Comparison of ENCODE assay signal across 7 mouse cellular contexts in genomic region chr7:137438179-137438550, GRCm38 (mm10). TPM values are rescaled to one million over a fixed set of nuclear protein-coding genes. Genes with fewer than 3 reads are reported as not detected.
DNase-seq lines count a peak whose midpoint lies in the region; ATAC-seq and TF ChIP-seq lines count a peak whose summit lies in the region.

No protein-coding gene starts in this region.

- ATAC-seq in heart, embryonic 14.5 days (ENCODE audit: insufficient number of reproducible peaks, insufficient read depth, low FRiP score, low read depth): no peak

- H3K4me2 ChIP-seq in heart, embryonic 14.5 days (ENCODE audit: low read length): peak overlapping the region; percentile 86
- peak overlapping the region; percentile 90 for H3K4me2 ChIP-seq in myocyte (ENCODE audit: low read depth)

- H3K36me3 ChIP-seq in testis, adult 2 months (ENCODE audit: control insufficient read depth, insufficient read depth, low read length): no peaks in the 10 kb centered on the region
- no peaks in the 10 kb centered on the region for H3K36me3 ChIP-seq in heart, embryonic 14.5 days (ENCODE audit: control insufficient read depth, insufficient read depth, low read length)
- H3K36me3 ChIP-seq in myocyte (ENCODE audit: control insufficient read depth, insufficient read depth): peaks cover 3% of the 10 kb centered on the region

- peak overlapping the region; percentile 96 for H3K9ac ChIP-seq in heart, embryonic 14.5 days (ENCODE audit: low read length)

- H3K4me1 ChIP-seq in testis, adult 2 months (ENCODE audit: control insufficient read depth, insufficient read depth, low read length): peaks cover 9% of the 10 kb centered on the region
- peaks cover 3 to 13% of the 10 kb centered on the region in 2 experiments for H3K4me1 ChIP-seq in heart, embryonic 14.5 days (ENCODE audit: control insufficient read depth in 2 of 2, insufficient read depth in 2 of 2, low read length in 2 of 2)

- no peak for DNase-seq in testis, postnatal 14 days (ENCODE audit: low spot score)
- peak; percentile 35 to 51 for DNase-seq in cerebellum, postnatal 14 days
- peak; percentile 15 to 23 for DNase-seq in left cerebral cortex, adult 8-10 months (ENCODE audit: low spot score in 2 of 2)
- DNase-seq in urinary bladder, postnatal 14 days (ENCODE audit: low spot score): no peak

- no peaks in the 10 kb centered on the region for H3K9me3 ChIP-seq in heart, embryonic 14.5 days (ENCODE audit: control insufficient read depth, low read length)

- peaks cover 51% of the 10 kb centered on the region for H3K79me2 ChIP-seq in myocyte (ENCODE audit: control insufficient read depth, insufficient read depth)

- no peak for TF ChIP-seq POLR2A in testis, adult 2 months (IDR thresholded peaks at IDR 0.05; ENCODE audit: control insufficient read depth, low read depth, low read length)
- no peak for TF ChIP-seq POLR2A in myocyte (IDR thresholded peaks at IDR 0.05; ENCODE audit: insufficient read length, low read depth)

- no peaks in the 10 kb centered on the region for H3K27me3 ChIP-seq in testis, adult 2 months (ENCODE audit: control insufficient read depth, insufficient read depth, low read length)
- no peaks in the 10 kb centered on the region for H3K27me3 ChIP-seq in heart, embryonic 14.5 days (ENCODE audit: control insufficient read depth, insufficient read depth, low read length)
- H3K27me3 ChIP-seq in myocyte (ENCODE audit: control insufficient read depth, insufficient read depth, insufficient read length): no peaks in the 10 kb centered on the region

- H3K4me3 ChIP-seq in testis, adult 2 months (ENCODE audit: control insufficient read depth, low read depth, low read length): peak overlapping the region; percentile 98
- peak overlapping the region; percentile 92 to 97 for H3K4me3 ChIP-seq in heart, embryonic 14.5 days (ENCODE audit: control insufficient read depth in 1 of 2, insufficient read depth in 1 of 2, low read depth in 1 of 2, low read length in 2 of 2)
- peak overlapping the region; percentile 68 for H3K4me3 ChIP-seq in myocyte

- 7% methylated on average over 7 of the region's 7 CpGs for WGBS in heart, embryonic 14.5 days

- no peak for TF ChIP-seq CTCF in testis, adult 2 months (IDR thresholded peaks at IDR 0.05; ENCODE audit: control insufficient read depth, insufficient read depth, insufficient replicate concordance, low read depth, low read length)

- peak overlapping the region; percentile 81 for H3K27ac ChIP-seq in testis, adult 2 months (ENCODE audit: control insufficient read depth, insufficient read depth, low read depth, low read length)
- peak overlapping the region; percentile 55 to 88 for H3K27ac ChIP-seq in heart, embryonic 14.5 days (replicated peaks in 1 of 2; ENCODE audit: control insufficient read depth in 1 of 2, insufficient read depth in 1 of 2, low read depth in 2 of 2, low read length in 2 of 2)

- peak overlapping the region; percentile 67 for H3ac ChIP-seq in myocyte (ENCODE audit: control insufficient read depth, insufficient read length)

TF ChIP-seq in myocyte, 11 proteins besides CTCF, POLR2A, EP300 and RAD21:
- TF ChIP-seq MYOD1 (IDR thresholded peaks at IDR 0.05; ENCODE audit: control insufficient read depth in 1 of 3, insufficient read length in 2 of 3, low read depth in 2 of 3): peak in 2 of 3 experiments; percentile 46 to 55
- no peak for TF ChIP-seq CEBPB (IDR thresholded peaks at IDR 0.05; ENCODE audit: insufficient read depth, poor library complexity, severe bottlenecking)
TF ChIP-seq in myocyte: peak in this region for 1.

RNA-seq across cellular contexts. Expression of gene Glrx3, which starts 0.8 kb away (rescaled TPM):
- 378 and 425 TPM in 2 replicates for polyA plus RNA-seq in testis, adult 2 months (2012; rRNA removed)
- 200 and 203 TPM in 2 replicates for polyA plus RNA-seq in heart, embryonic 14.5 days (2014; fragmentation: Nextera tagmentation; extraction: Ambion mirVana)
- total RNA-seq in left cerebral cortex, adult 8-10 months (2022): 100 to 1,000 TPM in 1 of 4 experiments, 10 to 100 TPM in 3; 83.4 to 102 (median 89.1) TPM
- 204 TPM for polyA plus RNA-seq in myocyte (2012; fragmentation: generic; extraction: Trizol)

RNA-seq across cellular contexts. Expression of gene 9430038I01Rik, which starts 27.6 kb away (rescaled TPM):
- polyA plus RNA-seq in testis, adult 2 months (2012; rRNA removed): 1.6 and 2.6 TPM in 2 replicates
- 16.5 and 17.6 TPM in 2 replicates for polyA plus RNA-seq in heart, embryonic 14.5 days (2014; fragmentation: Nextera tagmentation; extraction: Ambion mirVana)
- total RNA-seq in left cerebral cortex, adult 8-10 months (2022): 1 to 10 TPM; 3.4 to 4.3 (median 3.9) TPM
- polyA plus RNA-seq in myocyte (2012; fragmentation: generic; extraction: Trizol): 4.9 TPM

Comparison
In these comparisons a context has a peak if more than half of its experiments do, and no peak if none do; other contexts are left out.
1. DNase-seq: peak in cerebellum, postnatal 14 days (2 of 2) and left cerebral cortex, adult 8-10 months (2 of 2); none in testis, postnatal 14 days (single experiment) and urinary bladder, postnatal 14 days (single experiment).
2. Peak in every context shown above with its lines, with median percentiles within 50 percentile points of each other: H3K4me3 ChIP-seq.